Mouse (Mus musculus) gastrocnemius, adult 18-20 months (tissue): ENCODE measurements around the gene Paqr3. TPM values are rescaled to one million over a fixed set of nuclear protein-coding genes. Genes with fewer than 3 reads are reported as not detected.

Experiments
- DNase-seq: peaks from one replicate; pipeline ENCODE4 v3.0.0; 2021; ENCODE audit warnings: low spot score
- long read RNA-seq, 2 experiments: library from polyadenylated mRNA; stranded (forward); transcript quantifications; one replicate each; pipeline ENCODE4 v2.0.0; 2021
- total RNA-seq, 2 experiments: library from RNA; stranded (reverse); gene quantifications; 2 replicates each; pipeline ENCODE4 v1.2.3; 2021

The Paqr3 gene
- total RNA-seq = 1 to 10 TPM; 2.7 to 3.3 TPM
- long read RNA-seq, experiment 1, partial matches to known transcripts = 3 of 12 reads
- long read RNA-seq, experiment 1, other reads (novel, unspliced or antisense) = 5 of 12 reads
- long read RNA-seq, experiment 2, partial matches to known transcripts = 3 of 7 reads
- long read RNA-seq, experiment 2, other reads (novel, unspliced or antisense) = 2 of 7 reads

DNA sequence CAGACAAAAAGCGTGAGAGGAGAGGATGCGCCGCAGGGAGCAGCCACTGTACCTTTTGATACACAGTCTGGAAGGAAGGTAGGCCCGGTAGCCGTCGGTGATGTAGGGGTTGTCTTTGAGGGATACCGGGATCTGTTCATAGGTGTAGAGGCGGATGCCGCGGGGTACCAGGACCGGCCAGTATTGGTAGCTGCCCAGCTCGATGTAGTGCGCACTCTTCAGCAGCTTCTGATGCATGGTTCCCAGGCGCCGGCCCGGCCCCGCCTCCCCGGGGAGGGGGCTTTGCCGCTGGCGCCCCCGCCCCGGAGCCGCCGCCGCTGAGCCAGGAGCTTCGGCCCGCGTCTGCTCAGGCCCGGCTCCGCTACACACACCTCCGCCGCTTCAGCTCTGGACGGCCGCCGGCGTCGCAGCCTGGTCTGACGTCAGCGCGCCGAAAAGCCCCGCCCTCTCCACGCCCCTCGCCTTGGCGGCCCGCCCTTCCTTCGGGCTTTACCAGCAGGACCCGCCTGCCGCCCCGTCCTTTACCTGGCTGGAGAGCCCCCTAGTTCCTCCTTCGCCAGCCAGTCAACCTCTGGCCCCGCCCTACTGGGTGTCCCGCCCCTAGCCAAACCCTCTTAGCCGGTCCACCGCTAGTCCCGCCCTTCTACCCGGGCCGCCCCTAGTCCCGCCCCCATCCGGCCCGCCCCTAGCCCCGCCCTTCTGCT lies at the start of gene Paqr3:
Gene Paqr3 (minus strand): TSS at position 390 of the 704 bp plus-strand sequence.
- DNase-seq = peak; percentile 98

DNA sequence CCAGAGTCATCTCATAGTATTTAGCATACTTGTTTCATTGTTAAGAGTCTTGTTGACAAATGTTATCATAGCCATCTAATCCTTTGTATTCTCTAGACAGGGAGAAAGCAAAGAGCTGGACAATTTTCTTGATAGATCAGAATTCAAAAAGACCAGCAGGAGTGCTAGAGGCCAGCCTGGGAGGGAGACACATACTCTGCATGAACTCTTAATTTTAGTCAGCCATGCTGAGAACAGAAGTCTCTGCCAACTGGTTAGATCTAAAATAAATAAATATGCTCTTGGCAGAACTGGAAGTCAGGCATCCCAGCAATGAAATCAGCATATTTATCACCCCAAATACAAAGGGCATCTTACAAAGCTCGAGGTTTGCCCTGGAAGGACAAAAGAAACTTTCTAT lies 43.3 kb upstream of the Paqr3 start:
- DNase-seq = no peak

DNA sequence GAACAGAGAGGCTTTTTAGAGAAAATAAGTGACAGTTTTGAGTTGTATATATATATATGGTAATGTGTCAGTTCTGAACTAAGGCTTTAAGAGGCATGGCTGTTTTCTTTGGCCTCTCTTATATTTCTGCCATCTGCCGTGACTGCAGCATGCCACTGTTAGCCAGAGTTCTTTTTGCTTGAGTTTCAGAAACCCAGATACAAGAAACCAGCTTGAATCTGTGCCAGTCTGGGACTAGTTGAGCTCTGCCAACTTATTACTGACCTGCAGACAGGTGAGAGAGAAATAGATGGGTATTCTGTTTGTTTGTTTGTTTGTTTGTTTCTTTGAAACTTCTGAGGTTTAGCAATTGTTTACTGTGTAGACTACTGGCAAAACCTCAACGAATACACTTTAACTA lies 23.9 kb upstream of the Paqr3 start:
- no peak for DNase-seq

DNA sequence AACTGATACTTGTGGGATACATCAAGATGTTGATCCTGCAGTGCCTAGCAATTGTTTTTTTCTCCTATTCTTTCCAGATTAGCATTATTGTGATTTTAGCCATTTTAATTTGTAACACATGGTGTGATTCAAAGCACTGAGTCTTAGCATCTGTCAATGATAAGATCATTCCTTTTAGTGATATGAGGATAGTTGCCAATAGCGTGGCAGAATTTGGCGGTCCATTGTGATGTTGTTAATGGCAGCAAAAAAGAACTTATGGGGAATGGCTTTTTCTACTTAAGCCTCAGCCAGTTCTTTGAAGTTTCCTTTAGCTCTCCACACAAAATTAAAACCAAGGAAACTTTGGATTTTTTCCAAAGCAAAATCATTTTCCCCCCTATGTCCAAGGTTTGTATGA lies 18.2 kb upstream of the Paqr3 start:
- no peak for DNase-seq

DNA sequence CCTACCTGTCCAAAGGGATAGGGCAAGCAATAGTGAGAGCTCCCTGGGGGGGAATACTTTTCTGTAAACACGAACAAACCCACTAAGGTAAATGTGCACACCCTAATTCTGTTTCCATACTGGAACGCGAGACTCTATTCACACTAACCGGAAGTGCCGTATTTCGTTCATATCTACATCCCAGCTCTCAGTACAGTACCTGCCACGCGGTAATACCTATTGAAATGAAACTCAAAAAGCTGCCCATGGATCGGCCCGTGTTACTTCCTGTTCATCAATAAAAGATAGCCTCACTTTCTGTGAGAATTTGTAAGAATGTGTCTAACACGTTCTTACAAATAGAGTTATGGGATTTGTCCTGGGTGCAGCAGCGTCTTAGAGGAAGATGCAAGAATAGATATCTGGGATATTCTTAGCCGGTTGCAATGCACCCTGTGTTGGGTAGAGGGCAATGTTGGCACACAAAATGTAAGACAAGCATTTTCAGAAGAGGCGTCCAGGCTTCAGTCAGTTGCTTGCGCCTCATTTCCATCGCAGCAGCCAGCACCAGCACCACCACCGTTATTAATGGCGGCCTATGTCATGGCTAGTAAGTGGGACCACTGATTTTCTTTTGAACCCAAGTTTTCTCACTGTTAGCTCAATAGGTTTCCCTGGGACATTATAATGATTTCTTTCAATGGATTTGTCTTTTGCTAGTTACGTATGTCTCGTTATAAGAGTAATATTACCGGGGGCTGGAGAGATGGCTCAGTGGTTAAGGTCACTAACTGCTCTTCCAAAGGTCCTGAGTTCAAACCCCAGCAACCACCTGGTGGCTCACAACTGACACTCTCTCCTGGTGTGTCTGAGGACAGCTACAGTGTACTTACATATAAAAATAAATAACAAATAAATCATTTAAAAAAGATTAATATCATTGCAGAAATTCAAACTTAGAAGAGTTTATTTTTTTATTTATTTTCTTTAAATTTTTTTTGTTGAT lies 17.1 kb upstream of the Paqr3 start:
- DNase-seq = peak; percentile 50

DNA sequence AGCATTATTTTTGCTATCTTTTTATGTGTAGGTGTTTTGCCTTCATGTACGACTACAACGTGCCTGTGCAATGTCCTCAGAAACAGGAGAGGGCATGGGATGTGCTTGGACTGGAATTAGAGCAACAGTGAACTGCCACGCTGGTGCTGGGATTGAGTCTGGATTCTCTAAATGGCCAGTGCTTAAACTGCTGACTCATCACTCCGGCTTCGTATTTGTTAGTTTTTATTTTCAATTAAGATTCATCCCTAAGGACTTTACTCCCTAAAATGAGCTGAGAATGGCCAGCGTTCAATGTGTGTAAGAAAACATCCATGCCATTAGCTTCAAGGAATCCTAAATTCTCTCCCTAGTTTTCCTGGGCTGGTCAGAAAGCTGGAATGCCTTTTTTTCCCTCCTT lies 15.9 kb upstream of the Paqr3 start:
- no peak for DNase-seq

DNA sequence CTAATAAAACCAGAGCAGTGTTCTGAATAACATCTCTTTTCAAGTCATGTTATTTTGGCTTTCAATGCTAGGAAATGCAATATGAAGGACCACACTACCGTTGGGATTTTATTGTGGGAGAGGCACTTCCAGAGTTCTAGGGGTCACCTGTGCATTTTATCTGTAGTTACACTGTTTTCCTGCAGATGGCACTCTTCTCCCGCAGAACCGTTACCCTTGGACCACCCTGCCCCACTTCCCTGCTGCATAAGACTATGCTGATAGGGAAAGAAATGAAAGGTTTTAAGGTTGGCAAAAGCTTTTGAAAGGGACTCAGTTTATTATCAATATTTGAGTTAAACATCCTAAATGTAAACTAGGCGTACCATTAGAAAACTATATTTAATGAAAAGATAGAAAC lies 14.6 kb upstream of the Paqr3 start:
- peak; percentile 34 for DNase-seq

DNA sequence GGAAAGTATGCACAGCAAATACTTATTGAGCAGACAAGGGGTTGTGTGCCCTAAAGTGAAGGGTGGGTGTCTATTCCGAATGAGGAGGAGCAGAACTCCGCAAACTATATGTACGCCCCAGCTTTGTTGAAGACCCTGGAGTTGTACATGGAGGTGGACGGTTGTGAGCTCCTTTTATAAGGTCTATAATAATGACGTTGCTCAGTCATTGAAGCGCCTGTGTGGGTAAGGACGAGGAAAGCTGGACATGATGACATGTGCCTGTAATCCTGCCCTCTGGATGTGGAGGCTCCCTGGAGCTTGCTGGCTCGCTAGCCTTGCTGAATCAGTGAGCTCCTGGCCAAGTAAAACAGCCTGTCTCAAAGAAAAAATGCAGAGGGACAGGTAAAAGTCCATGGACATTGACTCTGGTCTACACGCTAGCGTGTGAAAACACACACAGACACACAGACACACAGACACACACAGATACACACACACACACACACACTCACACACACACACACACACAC lies 14.1 kb upstream of the Paqr3 start:
- no peak for DNase-seq

DNA sequence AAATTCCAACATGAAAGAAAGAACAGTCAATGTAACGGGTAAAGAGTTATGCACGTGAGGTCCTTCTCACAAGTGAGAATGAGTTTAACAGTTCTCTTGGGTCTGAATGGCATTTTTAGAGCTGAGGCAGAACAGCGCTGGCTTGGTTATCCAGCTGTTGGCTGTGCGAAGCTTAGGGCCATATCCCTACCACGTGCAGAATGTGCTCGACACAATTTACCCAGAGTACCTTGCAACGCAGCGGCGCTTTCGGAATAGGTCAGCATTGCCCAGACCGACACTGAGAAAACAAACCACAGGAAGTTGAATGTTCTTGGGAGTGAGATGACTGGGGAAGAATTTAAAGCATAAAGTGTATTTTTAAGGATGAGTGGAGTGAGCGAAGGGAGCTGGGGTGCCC lies 13.6 kb upstream of the Paqr3 start:
- no peak for DNase-seq

DNA sequence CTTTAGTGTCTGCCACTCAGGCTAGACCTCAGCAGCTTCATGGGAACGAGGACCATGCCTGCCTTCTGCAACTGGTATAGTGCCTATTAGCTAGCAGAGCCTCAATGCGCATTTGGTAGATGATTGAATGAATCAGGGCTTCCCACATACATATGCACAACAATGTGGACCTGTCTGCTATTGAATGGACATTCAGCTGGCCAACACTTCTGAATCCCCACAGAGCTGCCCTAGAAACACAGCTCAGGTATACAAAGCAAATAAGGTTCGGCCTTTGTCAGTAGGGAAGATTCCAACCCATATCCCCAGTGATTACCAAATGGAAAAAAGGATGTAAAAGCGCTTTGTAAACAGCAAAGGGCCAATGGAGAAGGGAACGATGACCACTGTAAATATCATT lies 699 bp downstream of the Paqr3 start:
- no peak for DNase-seq

DNA sequence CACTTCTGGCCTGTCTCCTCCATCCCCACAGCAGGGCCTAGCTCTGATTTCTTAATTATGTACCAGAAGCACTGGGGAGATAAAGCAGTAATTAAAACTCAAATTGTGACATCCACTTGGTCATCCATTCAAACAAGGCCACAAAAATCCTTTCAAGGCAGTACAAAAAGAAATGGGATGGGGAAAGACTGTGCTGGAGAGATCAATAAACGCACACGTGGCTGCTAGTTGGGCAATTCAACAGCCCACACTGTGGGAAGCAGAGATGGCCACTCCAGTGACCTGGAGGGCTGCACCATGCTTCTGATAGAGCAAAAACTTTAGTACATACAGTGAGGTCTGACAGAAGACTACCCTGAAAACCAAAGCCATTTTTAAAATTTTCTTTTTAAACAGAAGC lies 1.3 kb downstream of the Paqr3 start:
- no peak for DNase-seq

DNA sequence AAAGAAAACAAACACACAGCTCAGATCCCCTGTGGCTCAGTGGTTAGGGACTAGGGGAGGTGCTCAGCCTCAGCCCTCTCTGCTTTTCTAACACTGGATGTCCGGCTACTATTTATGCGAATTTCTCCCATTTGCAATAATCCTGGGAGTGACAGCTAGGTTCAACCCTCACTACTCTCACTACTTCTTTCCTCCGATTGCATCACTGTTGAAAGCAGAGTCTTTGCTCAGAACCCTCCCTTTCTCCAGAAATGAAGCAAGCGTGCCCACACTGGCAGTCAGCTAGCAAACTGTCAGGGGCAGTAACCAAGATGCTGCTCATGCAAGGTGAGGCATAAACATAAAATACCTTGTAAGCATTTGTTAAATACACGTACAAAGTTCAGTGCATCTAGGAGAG lies 3.1 kb downstream of the Paqr3 start:
- no peak for DNase-seq

DNA sequence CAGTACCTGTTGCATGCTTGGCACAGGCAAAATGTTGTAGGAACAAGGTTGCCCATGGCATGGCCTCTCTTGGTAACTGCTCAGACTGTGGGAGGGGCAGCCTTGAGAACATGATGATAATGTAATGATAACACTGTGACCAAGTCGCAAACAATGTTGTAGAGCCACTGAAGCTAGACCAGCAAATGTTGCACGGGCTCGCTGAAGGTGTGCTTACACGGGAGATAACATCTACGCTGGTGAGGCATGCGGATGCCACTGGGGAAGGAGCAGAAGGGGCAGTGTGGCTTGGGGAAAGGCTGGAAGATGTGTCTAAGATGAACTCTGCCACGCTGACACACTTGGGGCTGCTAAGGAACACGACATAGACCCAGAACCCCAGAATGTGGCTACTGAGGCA lies 11.4 kb downstream of the Paqr3 start:
- no peak for DNase-seq

DNA sequence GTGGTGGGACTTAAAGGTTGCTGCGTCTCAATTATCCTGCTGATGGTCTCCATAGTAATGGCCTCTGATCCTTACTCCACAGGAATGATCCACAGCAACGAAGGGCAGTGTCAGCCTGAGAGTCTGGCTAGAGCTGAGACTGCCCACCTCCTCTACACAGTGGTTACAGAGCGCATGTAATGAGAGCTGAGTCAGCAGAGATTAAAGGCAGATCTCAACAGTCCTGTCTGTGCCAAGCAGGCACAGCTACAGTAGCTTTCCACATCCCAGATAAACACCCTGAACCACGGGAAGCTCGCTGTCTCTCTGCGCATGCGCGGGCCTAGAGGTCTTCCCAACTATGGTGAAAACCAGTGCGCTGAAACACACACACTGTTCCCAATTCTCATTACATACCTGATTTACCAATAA lies 13.8 kb downstream of the Paqr3 start:
- DNase-seq = no peak

DNA sequence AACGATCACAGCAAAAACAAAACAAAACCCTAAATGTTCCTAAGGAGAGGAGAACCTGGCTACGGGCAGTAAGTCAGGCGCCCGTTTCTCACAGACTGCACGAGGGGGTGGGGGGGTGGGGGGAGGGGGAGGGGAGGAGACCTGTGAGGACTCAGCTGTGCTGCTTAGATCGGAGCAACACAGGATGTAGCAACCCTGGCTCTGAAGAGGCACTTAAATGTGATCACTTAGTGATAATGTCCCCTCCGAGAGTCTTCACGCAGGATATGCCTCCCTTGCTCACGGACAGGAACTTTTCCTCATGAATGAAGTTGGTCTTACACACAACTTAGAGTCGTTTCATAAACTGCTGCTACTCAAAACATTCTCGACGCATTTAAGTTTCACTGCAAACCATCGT lies 16.1 kb downstream of the Paqr3 start:
- no peak for DNase-seq

DNA sequence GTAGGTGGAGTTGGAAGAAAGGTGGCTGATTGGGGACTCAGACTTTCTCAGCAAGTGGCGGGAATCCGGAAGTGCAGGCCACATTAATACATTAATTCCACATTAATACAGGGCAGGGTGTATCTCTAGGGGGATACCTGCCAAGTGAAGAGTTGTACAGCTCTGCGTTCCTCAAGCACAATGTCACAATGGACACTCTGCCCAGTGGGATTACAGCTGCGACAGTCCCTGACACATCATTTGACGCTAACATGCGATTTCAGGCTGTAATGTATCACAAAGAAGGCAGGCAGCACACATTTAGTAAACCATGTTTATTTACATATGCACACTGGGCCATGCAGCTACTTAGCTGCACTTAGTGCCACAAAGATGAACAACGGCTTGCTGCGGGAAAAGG lies 18.4 kb downstream of the Paqr3 start:
- no peak for DNase-seq

DNA sequence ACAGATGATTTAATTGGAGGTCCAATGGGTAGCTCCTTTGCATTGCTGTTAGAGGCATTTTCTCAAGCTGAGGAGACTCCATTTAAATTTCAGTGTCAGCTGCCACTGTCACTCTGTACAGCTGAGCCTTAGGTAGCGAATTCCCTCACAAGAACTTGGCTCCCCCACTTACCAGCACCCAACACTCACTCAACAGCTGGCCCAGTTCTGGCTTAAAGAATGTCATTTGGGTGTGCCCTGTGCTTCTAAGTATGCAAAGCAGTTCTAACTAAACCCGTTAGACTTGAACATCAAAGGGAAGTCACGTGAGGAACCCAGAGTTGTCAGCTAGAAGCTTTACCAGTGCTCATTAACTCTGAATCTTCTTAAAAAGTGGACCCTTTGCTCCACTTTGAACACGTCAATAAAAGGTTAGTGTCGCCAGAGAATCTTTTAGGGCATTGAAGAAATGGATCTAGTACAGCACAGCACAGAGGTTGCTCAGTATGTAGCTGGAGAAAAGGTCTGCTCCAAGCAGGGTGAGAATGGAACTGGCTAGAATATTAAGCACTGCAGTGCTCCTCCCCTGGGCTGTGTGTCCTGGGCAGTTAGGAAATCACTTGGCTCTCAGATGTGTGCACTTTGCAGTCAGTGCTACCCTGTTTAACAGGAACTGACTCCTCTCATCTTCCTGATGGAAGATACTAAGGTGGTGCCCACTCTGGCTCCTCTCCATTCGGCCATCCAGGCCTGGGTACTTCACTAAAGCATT lies 21.2 kb downstream of the Paqr3 start:
- no peak for DNase-seq

DNA sequence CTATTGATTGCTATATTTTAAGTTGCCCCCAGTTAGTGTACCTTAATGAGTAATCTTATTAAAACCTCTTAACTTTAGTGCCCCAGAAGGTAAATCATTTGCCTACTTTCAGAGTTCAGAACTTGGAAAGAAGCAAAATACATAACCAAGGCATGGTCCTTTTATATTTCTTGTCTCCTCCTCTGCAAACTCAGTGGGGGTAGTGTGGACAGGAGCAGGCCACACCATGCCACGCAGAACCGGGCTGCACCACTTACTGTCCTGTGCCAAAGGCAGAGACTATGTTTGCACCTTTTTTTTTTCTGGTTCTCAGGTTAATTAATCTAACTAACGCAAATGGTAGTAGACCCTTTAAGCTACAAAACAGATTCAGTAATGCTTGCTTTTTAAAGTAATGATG lies 22.0 kb downstream of the Paqr3 start:
- DNase-seq = no peak

DNA sequence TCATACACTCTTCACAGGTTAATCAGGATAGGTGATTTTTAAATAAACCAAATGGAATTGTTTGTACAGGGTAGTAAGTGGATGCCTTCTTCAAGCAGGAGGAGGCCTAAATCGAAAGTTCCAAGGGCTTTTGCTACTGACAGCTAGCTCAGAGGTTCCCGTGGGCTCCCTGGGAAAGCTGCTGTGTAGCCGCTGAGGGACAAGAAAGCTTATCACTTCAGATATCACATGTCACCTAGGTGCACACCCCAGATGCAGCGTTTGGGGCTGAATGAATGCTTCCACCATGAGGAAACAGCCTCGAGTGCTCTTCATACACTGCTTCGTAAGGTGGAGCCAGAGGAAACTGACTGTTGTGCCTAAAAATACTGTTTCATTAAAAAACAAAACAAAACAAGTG lies 23.2 kb downstream of the Paqr3 start:
- no peak for DNase-seq

DNA sequence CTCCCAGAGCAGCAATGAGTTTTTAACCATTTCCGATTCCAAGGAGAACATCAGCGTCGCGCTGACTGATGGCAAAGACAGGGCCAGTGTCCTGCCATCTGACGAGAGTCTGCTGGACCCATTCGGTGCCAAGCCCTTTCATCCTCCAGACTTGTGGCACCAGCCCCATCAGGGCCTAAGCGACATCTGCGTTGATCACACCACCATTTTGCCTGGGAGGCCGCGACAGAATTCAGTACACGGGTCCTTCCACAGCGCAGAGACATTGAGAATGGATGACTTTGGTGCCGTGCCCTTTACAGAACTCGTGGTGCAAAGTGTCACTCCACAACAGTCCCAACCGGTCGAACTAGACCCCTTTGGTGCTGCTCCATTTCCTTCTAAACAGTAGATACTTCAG lies 23.6 kb downstream of the Paqr3 start:
- DNase-seq = no peak

DNA sequence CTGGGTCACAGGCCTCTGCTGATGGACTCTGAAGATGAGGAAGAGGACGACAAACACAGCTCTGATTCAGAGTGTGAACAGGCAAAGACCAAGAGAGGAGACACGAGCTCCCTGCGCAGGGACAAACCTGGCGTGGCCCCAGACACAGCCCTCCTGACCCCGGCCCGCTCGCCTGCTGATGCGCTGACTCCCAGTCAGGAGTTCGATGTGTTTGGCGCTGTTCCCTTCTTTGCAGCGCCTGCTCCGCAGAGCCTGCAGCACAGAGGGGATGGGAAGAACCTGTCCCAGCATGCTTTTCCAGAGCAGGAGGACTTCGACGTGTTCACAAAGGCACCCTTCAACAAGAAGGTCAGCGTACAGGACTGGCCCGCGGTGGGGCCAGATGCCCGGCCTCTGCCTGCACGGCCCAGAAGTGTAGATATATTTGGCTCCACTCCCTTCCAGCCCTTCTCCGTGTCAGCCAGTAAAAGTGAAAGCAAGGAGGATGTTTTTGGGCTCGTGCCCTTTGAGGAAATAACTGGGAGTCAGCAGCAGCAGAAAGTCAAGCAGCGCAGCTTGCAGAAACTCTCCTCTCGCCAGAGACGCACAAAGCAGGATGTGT lies 24.3 kb downstream of the Paqr3 start:
- peak; percentile 15 for DNase-seq
